Mouse (Mus musculus) kidney, postnatal 36 days (tissue): ENCODE measurements around the gene Gm47959.

Experiments used
- DNase-seq, 2 experiments: peaks; one replicate each; pipeline ENCODE4 v3.0.0; 2021 to 2022; ENCODE audit warnings: mixed read lengths in 2 of 2

Gene Gm47959

GRCm38 (mm10) chr1:83034509-83034908, 34.2 kb downstream of the Gm47959 start:
- no peak for DNase-seq

DNA sequence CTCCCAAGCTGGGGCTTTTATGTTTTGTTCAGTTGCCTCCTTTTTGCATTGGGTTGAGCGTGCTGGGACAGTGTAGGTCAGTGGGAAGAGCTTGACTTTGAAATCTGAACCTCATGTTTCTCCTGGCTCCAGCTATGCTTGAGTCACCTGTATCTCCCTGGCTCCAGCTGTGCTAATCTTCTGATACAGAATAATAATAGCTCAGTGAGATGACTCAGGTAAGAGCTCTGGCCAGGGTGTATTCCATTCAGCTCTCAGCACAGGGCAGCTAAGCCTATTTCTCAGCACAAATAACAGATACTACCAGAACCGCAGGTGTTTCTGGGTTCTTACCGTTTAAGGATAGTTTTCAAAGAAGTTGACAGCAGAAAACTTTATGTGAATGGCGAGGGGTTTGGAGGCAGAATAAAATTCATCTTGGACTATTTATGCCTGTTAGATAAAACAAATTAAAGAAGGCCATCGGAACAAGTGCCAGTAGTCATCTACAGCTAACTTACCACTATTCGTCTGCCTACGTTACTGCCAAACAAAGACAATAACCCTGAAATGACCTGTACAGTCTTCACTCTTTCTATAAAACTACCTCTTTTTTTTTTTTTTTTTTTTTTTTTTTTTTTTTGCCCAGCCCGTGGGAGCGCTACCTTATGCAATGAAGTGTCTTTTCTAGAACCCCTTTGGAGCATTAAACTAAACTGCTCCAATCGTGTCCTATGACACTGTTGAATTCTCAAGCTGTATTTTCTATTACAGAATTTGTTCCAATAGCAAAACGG, 36.7 kb downstream of the Gm47959 start:
- DNase-seq: no peak

- DNase-seq: peak; percentile 66 to 67
Observed at GRCm38 (mm10) chr1:83038109-83038672, 37.8 kb downstream of the Gm47959 start, which contains the start of gene Slc19a3. Gene Slc19a3, minus strand, starts transcription at chr1:83038448.

DNA sequence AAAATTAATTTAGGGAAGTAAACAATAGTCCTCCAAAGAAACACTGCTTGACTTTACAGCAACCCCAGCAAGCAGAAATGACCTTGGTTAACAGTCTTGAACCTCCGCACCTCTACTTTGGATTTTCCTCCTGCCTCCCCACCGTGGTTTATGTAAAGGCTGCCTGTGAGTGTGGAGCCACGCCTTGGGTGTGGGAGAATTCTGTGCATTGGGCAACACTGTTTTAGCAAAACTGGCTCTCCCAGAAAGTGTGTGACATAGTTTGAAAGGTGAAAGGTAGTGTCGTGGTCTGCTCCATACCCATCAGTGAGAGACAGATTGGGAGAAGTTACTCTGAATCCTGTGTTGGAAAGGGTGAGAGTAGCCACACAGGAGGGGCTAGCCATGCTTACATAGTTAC, 38.7 kb downstream of the Gm47959 start:
- no peak for DNase-seq

GRCm38 (mm10) chr1:83042380-83042779, 42.0 kb downstream of the Gm47959 start, which contains the start of gene Krtap28-10:
Gene Krtap28-10, minus strand, starts transcription at chr1:83042480.
- no peak for DNase-seq

DNA sequence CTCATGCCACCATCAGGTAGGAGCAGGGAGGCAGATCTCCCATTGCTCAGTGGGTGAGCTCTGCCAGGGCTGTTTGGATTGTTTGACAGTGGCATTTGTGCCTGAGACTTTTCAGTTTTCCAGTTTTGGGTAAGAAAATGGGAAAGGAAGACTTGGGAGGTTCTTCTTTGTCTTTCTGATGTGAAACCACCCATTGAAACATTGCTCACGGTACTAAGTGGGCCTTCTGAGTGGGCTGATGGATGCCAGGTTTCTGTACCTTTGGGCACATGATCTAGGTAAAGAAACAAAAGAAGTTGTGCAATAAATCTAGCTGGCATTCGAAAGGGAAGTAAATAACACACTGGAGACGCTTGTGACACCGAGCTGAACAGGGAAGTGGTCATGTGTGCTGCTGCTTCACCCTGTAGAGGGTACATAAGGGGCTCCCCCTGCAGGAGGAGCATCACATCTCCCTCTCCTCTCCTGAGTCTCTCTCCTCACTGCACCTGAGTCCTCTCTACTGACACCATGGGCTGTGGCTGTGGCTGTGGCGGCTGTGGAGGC, 44.6 kb downstream of the Gm47959 start, which contains the start of gene Gm47969:
Gene Gm47969 (plus strand): TSS at position 51 of the 546 bp plus-strand sequence.
- DNase-seq: no peak
